Mouse (Mus musculus) G1E (cell line): ENCODE measurements around the gene Nhsl2.

Experiments
- CTCF ChIP-seq: IDR thresholded peaks from 2 replicates; pipeline ENCODE4 v1.5.1; 2012; ENCODE audit warnings: low read depth, low read length, inconsistent platforms, mixed read lengths
- GATA1 ChIP-seq: IDR thresholded peaks from 2 replicates; pipeline ENCODE4 v1.6.1; 2012; ENCODE audit warnings: borderline replicate concordance, low read length, inconsistent platforms, mixed read lengths
- GATA2 ChIP-seq: IDR thresholded peaks from 2 replicates; pipeline ENCODE4 v1.6.1; 2012; ENCODE audit warnings: low read depth, low read length, inconsistent platforms, borderline replicate concordance
- POLR2AphosphoS5 ChIP-seq: IDR thresholded peaks from 2 replicates; pipeline ENCODE4 v1.6.1; 2012; ENCODE audit warnings: low read depth, low read length, inconsistent platforms; ENCODE audit not compliant: insufficient replicate concordance
- TAL1 ChIP-seq: conservative IDR thresholded peaks from 2 replicates; pipeline ENCODE4 v1.6.1; 2012; ENCODE audit warnings: low read depth, low read length, inconsistent platforms, mixed read lengths

GRCm38 (mm10) chrX:101973028-101973427 is 123.8 kb downstream of the Nhsl2 start:
- TF ChIP-seq CTCF (no peak), GATA1 (no peak), TAL1 (no peak), POLR2AphosphoS5 (no peak), GATA2 (no peak)
